Mouse (Mus musculus) heart, postnatal 14 days (tissue): ENCODE measurements at regions not wholly inside any gene's neighbourhood (a gene's known extent, or its start where the extent isn't known, plus 50 kb on each side); places are given as distances from the start of the nearest gene placed in this dataset.

Experiments
- DNase-seq, 2 experiments: peaks; one replicate each; pipeline ENCODE4 v3.0.0; 2021 to 2022
- intact Hi-C: fragments of 180-260 bp; cut with DNase I; formaldehyde crosslinking; loops from one replicate; pipeline ENCODE4 v1.15.1; 2025

- peak; percentile 36 to 52 for DNase-seq
- intact Hi-C loops, result loop anchor here (1.0 to 5.0 kb wide), 2 partner anchors 288 to 578 kb away; partner anchors contain the start of gene Gas1
Observed at GRCm38 (mm10) chr13:59889468-59890117, 66.6 kb upstream of the Tut7 start.

GRCm38 (mm10) chr13:59888038-59889016, 65.4 kb upstream of the Tut7 start:
- intact Hi-C loops, result loop anchor here (1.0 to 5.0 kb wide), 2 partner anchors 289 to 579 kb away; partner anchors contain the start of gene Gas1
- DNase-seq, result no peak

- DNase-seq, result no peak
- intact Hi-C loops, result loop anchor here (5.0 kb wide), 1 partner anchor 290 kb away; the partner anchor contains the start of gene Gas1
Observed at GRCm38 (mm10) chr13:59887306-59887705, 64.4 kb upstream of the Tut7 start.

- no peak for DNase-seq
- intact Hi-C loops, result loop anchor here (5.0 kb wide), 1 partner anchor 291 kb away; the partner anchor contains the start of gene Gas1
Observed at GRCm38 (mm10) chr13:59886572-59886971, 63.6 kb upstream of the Tut7 start.

GRCm38 (mm10) chr13:59881989-59882784, 59.2 kb upstream of the Tut7 start:
- DNase-seq, result peak in 1 of 2 experiments; percentile 19
- intact Hi-C loops, result no loop called here

- no peak for DNase-seq
- intact Hi-C loops, result no loop called here
Observed at GRCm38 (mm10) chr13:59880055-59880454, 57.1 kb upstream of the Tut7 start.

GRCm38 (mm10) chr13:59875637-59876036, 52.7 kb upstream of the Tut7 start:
- DNase-seq, result no peak
- intact Hi-C loops, result no loop called here

GRCm38 (mm10) chr13:59874137-59874931, 51.4 kb upstream of the Tut7 start:
- no peak for DNase-seq
- intact Hi-C loops, result no loop called here
